Mouse (Mus musculus): ENCODE measurements around the gene Polr2g. TPM values are rescaled to one million over a fixed set of nuclear protein-coding genes. Genes with fewer than 3 reads are reported as not detected.

The Polr2g gene
- total RNA-seq, 1 experiment from 2014 or later = 103 TPM

GRCm38 (mm10) chr19:8758899-8759298 lies 39.5 kb downstream of the Polr2g start:
- no peak for DNase-seq

- no peak for DNase-seq
Measured at GRCm38 (mm10) chr19:8757471-8757998, 40.8 kb downstream of the Polr2g start.

GRCm38 (mm10) chr19:8756635-8757387 lies 41.6 kb downstream of the Polr2g start, which contains the start of gene Nxf1:
Gene Nxf1, plus strand, starts transcription at chr19:8757073.
- peak; percentile 96 for DNase-seq

GRCm38 (mm10) chr19:8755652-8756051 lies 42.7 kb downstream of the Polr2g start:
- DNase-seq = no peak

GRCm38 (mm10) chr19:8747368-8747767 lies 51.0 kb downstream of the Polr2g start:
- no peak for DNase-seq

- no peak for DNase-seq
Measured at GRCm38 (mm10) chr19:8745382-8745781, 53.0 kb downstream of the Polr2g start.

Other genes starting within 250 kb of the Polr2g start
- gene Slc22a8, start 207.3 kb downstream of the Polr2g start, total RNA-seq (2021) = 0.24 TPM in 1 of 2 replicates, not detected in the other
- gene Slc22a6, start 180.5 kb downstream of the Polr2g start, total RNA-seq (2021) = not detected in 2 replicates
- 1.6 and 2.4 TPM in 2 replicates for gene Chrm1, start 134.8 kb downstream of the Polr2g start, total RNA-seq (2021)
- gene Slc3a2, start 75.2 kb downstream of the Polr2g start, total RNA-seq (2021) = 269 and 403 TPM in 2 replicates
- gene Wdr74, start 62.8 kb downstream of the Polr2g start, total RNA-seq (2021) = 52.0 and 57.7 TPM in 2 replicates
- gene 1700092M07Rik, start 57.9 kb downstream of the Polr2g start, total RNA-seq (2021) = 2.6 and 2.8 TPM in 2 replicates
- 92.3 and 106 TPM in 2 replicates for gene Stx5a, start 57.2 kb downstream of the Polr2g start, total RNA-seq (2021)
- 128 and 179 TPM in 2 replicates for gene Nxf1, start 41.5 kb downstream of the Polr2g start, total RNA-seq (2021)
- 122 and 123 TPM in 2 replicates for gene Tmem223, start 27.6 kb downstream of the Polr2g start, total RNA-seq (2021)
- gene Tmem179b, start 24.1 kb downstream of the Polr2g start, total RNA-seq (2021) = 56.4 and 75.9 TPM in 2 replicates
- 15.1 and 23.1 TPM in 2 replicates for gene Taf6l, start 12.2 kb downstream of the Polr2g start, total RNA-seq (2021)
- 2.4 and 3.9 TPM in 2 replicates for gene Zbtb3, start 4.0 kb upstream of the Polr2g start, total RNA-seq (2021)
- 32.7 and 41.1 TPM in 2 replicates for gene Ttc9c, start 20.8 kb upstream of the Polr2g start, total RNA-seq (2021)
- gene Hnrnpul2, start 21.4 kb upstream of the Polr2g start, total RNA-seq (2021) = 72.0 and 83.0 TPM in 2 replicates
- 23.5 TPM in 1 of 2 replicates, not detected in the other for gene AC129217.1, start 31.2 kb upstream of the Polr2g start, total RNA-seq (2021)
- gene Bscl2, start 38.9 kb upstream of the Polr2g start, total RNA-seq (2021) = 139 and 169 TPM in 2 replicates
- gene Gng3, start 40.6 kb upstream of the Polr2g start, total RNA-seq (2021) = 5.3 and 6.1 TPM in 2 replicates
- gene Lrrn4cl, start 52.2 kb upstream of the Polr2g start, total RNA-seq (2021) = 1.4 and 1.8 TPM in 2 replicates
- gene Ubxn1, start 72.9 kb upstream of the Polr2g start, total RNA-seq (2021) = 206 and 217 TPM in 2 replicates
- 70.0 and 72.2 TPM in 2 replicates for gene Uqcc3, start 82.3 kb upstream of the Polr2g start, total RNA-seq (2021)
- 5.9 and 23.7 TPM in 2 replicates for gene Lbhd1, start 85.2 kb upstream of the Polr2g start, total RNA-seq (2021)
- gene Gm49403, start 85.4 kb upstream of the Polr2g start, total RNA-seq (2021) = not detected in 2 replicates
- gene 1810009A15Rik, start 90.3 kb upstream of the Polr2g start, total RNA-seq (2021) = 48.8 and 57.4 TPM in 2 replicates
- not detected in 2 replicates for gene Gm49416, start 90.3 kb upstream of the Polr2g start, total RNA-seq (2021)
- gene Ints5, start 94.4 kb upstream of the Polr2g start, total RNA-seq (2021) = 23.5 and 26.7 TPM in 2 replicates
- gene Ganab, start 99.5 kb upstream of the Polr2g start, total RNA-seq (2021) = 196 and 200 TPM in 2 replicates
- 58.5 and 60.9 TPM in 2 replicates for gene B3gat3, start 121.8 kb upstream of the Polr2g start, total RNA-seq (2021)
- gene Rom1, start 130.8 kb upstream of the Polr2g start, total RNA-seq (2021) = 33.4 and 33.8 TPM in 2 replicates
- gene Eml3, start 131.0 kb upstream of the Polr2g start, total RNA-seq (2021) = 57.2 and 67.5 TPM in 2 replicates
- gene Mta2, start 143.3 kb upstream of the Polr2g start, total RNA-seq (2021) = 98.6 and 104 TPM in 2 replicates
- 23.1 and 23.6 TPM in 2 replicates for gene Tut1, start 155.3 kb upstream of the Polr2g start, total RNA-seq (2021)
- 327 and 416 TPM in 2 replicates for gene Eef1g, start 168.5 kb upstream of the Polr2g start, total RNA-seq (2021)
- gene Ahnak, start 190.7 kb upstream of the Polr2g start, total RNA-seq (2021) = 93.0 and 106 TPM in 2 replicates

Measured in adrenal gland, postnatal 25 days (tissue).